In genomic region chr6:112375661-112376392, GRCm38 (mm10) we compare ENCODE assay signal across 27 mouse cellular contexts. TPM values are rescaled to one million over a fixed set of nuclear protein-coding genes. Genes with fewer than 3 reads are reported as not detected.
DNase-seq lines count a peak whose midpoint lies in the region; ATAC-seq and TF ChIP-seq lines count a peak whose summit lies in the region.
"Had no signal": no experiment of that assay in that cellular context is flagged by ENCODE, and none has a peak within 500 bp of the region (broad histone marks: within the 10 kb centered on the region; RNA-seq: fewer than 3 reads in every experiment).

No protein-coding gene starts in this region.

- no peak for TF ChIP-seq EP300 in stomach, postnatal 0 days (optimal IDR thresholded peaks at IDR 0.05)

- ATAC-seq in limb, embryonic 12.5 days (ENCODE audit: insufficient number of reproducible peaks, insufficient read depth, low FRiP score, low TSS enrichment, low read depth), result 0 out of 2 replicates have a peak, but pooled peaks have one; percentile 32
- ATAC-seq in midbrain, embryonic 13.5 days, result peak; percentile 55; the same call in 1 of the 2 replicates
- ATAC-seq in midbrain, postnatal 0 days (ENCODE audit: low FRiP score), result no peak
- peak; percentile 43; the same call in 1 of the 2 replicates for ATAC-seq in stomach, postnatal 0 days (ENCODE audit: low FRiP score, low TSS enrichment)
- ATAC-seq: forebrain, embryonic 15.5 days; intestine, postnatal 0 days; liver, embryonic 12.5 days; liver, postnatal 0 days had no signal

- 0 out of 2 replicates have a peak overlapping the region, but pooled peaks have one; percentile 8 for H3K27ac ChIP-seq in heart, embryonic 10.5 days
- H3K27ac ChIP-seq in limb, embryonic 12.5 days, result no peak overlapping the region
- no peak overlapping the region for H3K27ac ChIP-seq in limb, embryonic 10.5 days
- no peak overlapping the region for H3K27ac ChIP-seq in midbrain, embryonic 13.5 days
- no peak overlapping the region for H3K27ac ChIP-seq in midbrain, postnatal 0 days (ENCODE audit: low read depth, low read length)
- H3K27ac ChIP-seq in stomach, postnatal 0 days (replicated peaks), result no peak overlapping the region
- H3K27ac ChIP-seq: forebrain, embryonic 15.5 days; hindbrain, embryonic 14.5 days; layer of hippocampus, adult 2 months; left cerebral cortex, adult 2 months; liver, embryonic 12.5 days; neural tube, embryonic 13.5 days had no signal

- H3K4me1 ChIP-seq in heart, embryonic 10.5 days, result no peaks in the 10 kb centered on the region
- no peaks in the 10 kb centered on the region for H3K4me1 ChIP-seq in limb, embryonic 12.5 days (replicated peaks)
- peaks cover 7% of the 10 kb centered on the region; the same call in 1 of the 2 replicates for H3K4me1 ChIP-seq in limb, embryonic 10.5 days
- no peaks in the 10 kb centered on the region for H3K4me1 ChIP-seq in midbrain, embryonic 13.5 days (replicated peaks)
- H3K4me1 ChIP-seq in midbrain, postnatal 0 days (ENCODE audit: insufficient read depth, low read length), result no peaks in the 10 kb centered on the region
- H3K4me1 ChIP-seq in stomach, postnatal 0 days (replicated peaks; ENCODE audit: control insufficient read depth, insufficient read depth), result no peaks in the 10 kb centered on the region
- H3K4me1 ChIP-seq: forebrain, embryonic 15.5 days; heart, embryonic 12.5 days; liver, embryonic 12.5 days; megakaryocyte, embryonic 14.5 days; neural tube, embryonic 13.5 days had no signal

- H3K4me3 ChIP-seq in heart, embryonic 10.5 days, result no peak overlapping the region
- no peak overlapping the region for H3K4me3 ChIP-seq in limb, embryonic 12.5 days (replicated peaks)
- H3K4me3 ChIP-seq in limb, embryonic 10.5 days, result no peak overlapping the region
- no peak overlapping the region for H3K4me3 ChIP-seq in midbrain, embryonic 13.5 days (replicated peaks)
- no peak overlapping the region for H3K4me3 ChIP-seq in midbrain, postnatal 0 days (ENCODE audit: low read depth, low read length)
- H3K4me3 ChIP-seq in stomach, postnatal 0 days (ENCODE audit: low read depth, low read length), result no peak overlapping the region
- H3K4me3 ChIP-seq: forebrain, embryonic 15.5 days; heart, embryonic 12.5 days; layer of hippocampus, adult 2 months; left cerebral cortex, adult 2 months; liver, embryonic 12.5 days; megakaryocyte, embryonic 14.5 days; neural tube, embryonic 13.5 days had no signal

- no peak overlapping the region for H3K9ac ChIP-seq in limb, embryonic 12.5 days (replicated peaks)
- H3K9ac ChIP-seq in midbrain, embryonic 13.5 days (replicated peaks), result no peak overlapping the region
- H3K9ac ChIP-seq in midbrain, postnatal 0 days (replicated peaks; ENCODE audit: low read length, poor library complexity, severe bottlenecking), result no peak overlapping the region
- H3K9ac ChIP-seq in stomach, postnatal 0 days (ENCODE audit: low read length), result no peak overlapping the region
- H3K9ac ChIP-seq: forebrain, embryonic 15.5 days; heart, embryonic 12.5 days; hindbrain, embryonic 14.5 days; liver, embryonic 12.5 days; liver, postnatal 0 days; neural tube, embryonic 13.5 days had no signal

- H3K9me3 ChIP-seq in heart, embryonic 10.5 days, result no peaks in the 10 kb centered on the region
- H3K9me3 ChIP-seq in limb, embryonic 12.5 days, result no peaks in the 10 kb centered on the region
- H3K9me3 ChIP-seq in limb, embryonic 10.5 days (replicated peaks), result no peaks in the 10 kb centered on the region
- no peaks in the 10 kb centered on the region for H3K9me3 ChIP-seq in midbrain, embryonic 13.5 days
- no peaks in the 10 kb centered on the region for H3K9me3 ChIP-seq in midbrain, postnatal 0 days (ENCODE audit: low read length)
- no peaks in the 10 kb centered on the region for H3K9me3 ChIP-seq in stomach, postnatal 0 days (ENCODE audit: control insufficient read depth, low read length)
- H3K9me3 ChIP-seq: forebrain, embryonic 15.5 days; heart, embryonic 12.5 days; liver, embryonic 12.5 days; megakaryocyte, embryonic 14.5 days; neural tube, embryonic 13.5 days had no signal

- no peak for TF ChIP-seq CTCF in midbrain, postnatal 0 days (IDR thresholded peaks at IDR 0.05)
- TF ChIP-seq CTCF in stomach, postnatal 0 days (IDR thresholded peaks at IDR 0.05; ENCODE audit: low read depth), result no peak

- no peak for DNase-seq in heart, embryonic 10.5 days (ENCODE audit: low spot score)
- DNase-seq in heart, postnatal 10 days, result no peak
- no peak for DNase-seq in limb, embryonic 10.5 days (ENCODE audit: low spot score)
- DNase-seq in midbrain, postnatal 0 days (ENCODE audit: low spot score), result no peak
- no peak for DNase-seq in stomach, postnatal 0 days (ENCODE audit: low spot score)
- no peak for DNase-seq in gastrocnemius, postnatal 4 days (ENCODE audit: low spot score in 2 of 2)
- DNase-seq: adrenal gland, adult 8-10 months; cerebellum, adult 8-10 months; cerebellum, postnatal 36 days; gastrocnemius, postnatal 25 days; heart, adult 18-20 months; kidney, postnatal 36 days; liver, postnatal 0 days; lung, postnatal 36 days; thymus, postnatal 14 days had no signal

- 61% methylated on average over 11 of the region's 13 CpGs for WGBS in heart, embryonic 10.5 days
- 69% methylated on average over 9 of the region's 13 CpGs for WGBS in limb, embryonic 12.5 days
- WGBS in limb, embryonic 10.5 days, result 64% methylated on average over 11 of the region's 13 CpGs
- WGBS in midbrain, embryonic 13.5 days, result 75% methylated on average over 9 of the region's 13 CpGs
- WGBS in midbrain, postnatal 0 days, result 69% methylated on average over 10 of the region's 13 CpGs
- 54% methylated on average over 11 of the region's 13 CpGs for WGBS in stomach, postnatal 0 days

- H3K27me3 ChIP-seq in heart, embryonic 10.5 days (ENCODE audit: insufficient read depth, poor library complexity, severe bottlenecking), result peaks cover 22% of the 10 kb centered on the region; the same call in 1 of the 2 replicates
- no peaks in the 10 kb centered on the region; the same call in 1 of the 2 replicates for H3K27me3 ChIP-seq in limb, embryonic 12.5 days
- H3K27me3 ChIP-seq in limb, embryonic 10.5 days (ENCODE audit: low read depth, poor library complexity, severe bottlenecking), result no peaks in the 10 kb centered on the region
- H3K27me3 ChIP-seq in midbrain, embryonic 13.5 days, result no peaks in the 10 kb centered on the region
- H3K27me3 ChIP-seq in midbrain, postnatal 0 days (ENCODE audit: insufficient read depth, low read length), result no peaks in the 10 kb centered on the region
- H3K27me3 ChIP-seq in stomach, postnatal 0 days (ENCODE audit: control insufficient read depth, insufficient read depth, low read length), result no peaks in the 10 kb centered on the region
- H3K27me3 ChIP-seq: forebrain, embryonic 15.5 days; liver, embryonic 12.5 days; neural tube, embryonic 13.5 days had no signal

- H3K4me2 ChIP-seq in limb, embryonic 12.5 days, result no peak overlapping the region
- H3K4me2 ChIP-seq in midbrain, embryonic 13.5 days (replicated peaks), result no peak overlapping the region
- no peak overlapping the region for H3K4me2 ChIP-seq in midbrain, postnatal 0 days (ENCODE audit: low read depth, low read length, poor library complexity, severe bottlenecking)
- no peak overlapping the region for H3K4me2 ChIP-seq in stomach, postnatal 0 days (replicated peaks; ENCODE audit: low read depth)
- H3K4me2 ChIP-seq: forebrain, embryonic 15.5 days; heart, embryonic 12.5 days; hindbrain, embryonic 14.5 days; liver, embryonic 12.5 days; neural tube, embryonic 13.5 days had no signal

- intact Hi-C loops in heart, postnatal 10 days (cut with DNase I), result loop anchor here (10.0 kb wide), 1 partner anchor 409 kb away; no protein-coding TSS in a partner anchor

- no peaks in the 10 kb centered on the region for H3K36me3 ChIP-seq in heart, embryonic 10.5 days
- H3K36me3 ChIP-seq in limb, embryonic 12.5 days, result no peaks in the 10 kb centered on the region
- no peaks in the 10 kb centered on the region for H3K36me3 ChIP-seq in limb, embryonic 10.5 days
- no peaks in the 10 kb centered on the region for H3K36me3 ChIP-seq in midbrain, embryonic 13.5 days
- no peaks in the 10 kb centered on the region for H3K36me3 ChIP-seq in midbrain, postnatal 0 days (ENCODE audit: insufficient read depth, low read length)
- no peaks in the 10 kb centered on the region for H3K36me3 ChIP-seq in stomach, postnatal 0 days (ENCODE audit: control insufficient read depth, insufficient read depth, low read length)
- H3K36me3 ChIP-seq: forebrain, embryonic 15.5 days; heart, embryonic 12.5 days; liver, embryonic 12.5 days; neural tube, embryonic 13.5 days had no signal

RNA-seq across cellular contexts. Expression of gene Ssu2, which starts 12.0 kb away (rescaled TPM):
- polyA plus RNA-seq in heart, embryonic 10.5 days (2016; fragmentation: Nextera tagmentation; extraction: Ambion mirVana), result 0.18 and 0.49 TPM in 2 replicates
- total RNA-seq in heart, postnatal 10 days (2021), result 1 to 10 TPM; 5.1 to 6.5 TPM
- polyA plus RNA-seq in limb, embryonic 12.5 days (2016; fragmentation: Nextera tagmentation; extraction: Ambion mirVana), result 1.5 and 2.1 TPM in 2 replicates
- 2.0 and 2.4 TPM in 2 replicates for polyA plus RNA-seq in limb, embryonic 10.5 days (2016; fragmentation: Nextera tagmentation; extraction: Ambion mirVana)
- 0.23 TPM in 1 of 2 replicates, not detected in the other for polyA plus RNA-seq in midbrain, embryonic 13.5 days (2015; fragmentation: Nextera tagmentation; extraction: Ambion mirVana)
- 0.28 TPM in 1 of 2 replicates, not detected in the other for total RNA-seq in midbrain, postnatal 0 days (2014; rRNA removed)
- polyA plus RNA-seq in midbrain, postnatal 0 days (2015; fragmentation: Nextera tagmentation; extraction: Ambion mirVana), result 0.33 TPM in 1 of 2 replicates, not detected in the other
- 2.6 and 2.7 TPM in 2 replicates for polyA plus RNA-seq in stomach, postnatal 0 days (2015; fragmentation: Nextera tagmentation; extraction: Ambion mirVana)
- total RNA-seq in gastrocnemius, postnatal 4 days (2021), result 1 to 10 TPM; 2.8 to 3.3 TPM
- total RNA-seq: hematopoietic stem cell, adult 5-6 weeks had no signal
- polyA plus RNA-seq: hindbrain, embryonic 14.5 days; liver, embryonic 12.5 days; liver, postnatal 0 days had no signal
